Mouse (Mus musculus) erythroblast, embryonic 14.5 days (primary cell): ENCODE results near the gene Tada2b.

Experiments used
- GATA1 ChIP-seq: IDR thresholded peaks from 2 replicates; pipeline ENCODE4 v1.6.1; 2012; ENCODE audit warnings: low read length, inconsistent platforms, mixed read lengths
- TAL1 ChIP-seq: IDR thresholded peaks from 3 replicates; pipeline ENCODE4 v1.6.1; 2012; ENCODE audit warnings: low read length, inconsistent platforms, mixed read lengths

DNA sequence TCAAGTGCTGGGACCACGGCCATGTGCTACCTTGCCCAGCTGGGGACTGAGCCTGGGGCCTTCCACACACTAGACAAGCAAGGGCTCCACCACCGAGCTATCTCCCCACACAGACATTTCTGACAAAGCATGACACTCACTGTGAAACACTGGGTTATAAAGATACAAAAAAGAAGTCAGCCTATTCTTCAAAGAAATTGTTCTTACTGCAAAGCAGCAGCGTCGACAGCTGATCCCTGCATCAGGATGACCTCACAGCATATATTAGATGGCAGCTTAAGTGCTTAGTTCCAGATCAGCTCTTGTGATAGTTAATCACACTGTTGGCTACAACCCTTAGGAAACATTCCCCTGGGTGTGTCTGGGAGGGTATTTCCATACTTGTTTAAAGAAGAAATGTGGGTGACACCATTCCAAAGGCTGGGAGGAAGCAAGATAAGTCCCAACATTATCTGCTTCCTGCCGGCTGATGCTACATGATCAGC lies 39.2 kb upstream of the Tada2b start:
- TF ChIP-seq GATA1 (no peak), TAL1 (no peak)
